19 mouse cellular contexts compared by ENCODE assay signal in the genomic region with DNA sequence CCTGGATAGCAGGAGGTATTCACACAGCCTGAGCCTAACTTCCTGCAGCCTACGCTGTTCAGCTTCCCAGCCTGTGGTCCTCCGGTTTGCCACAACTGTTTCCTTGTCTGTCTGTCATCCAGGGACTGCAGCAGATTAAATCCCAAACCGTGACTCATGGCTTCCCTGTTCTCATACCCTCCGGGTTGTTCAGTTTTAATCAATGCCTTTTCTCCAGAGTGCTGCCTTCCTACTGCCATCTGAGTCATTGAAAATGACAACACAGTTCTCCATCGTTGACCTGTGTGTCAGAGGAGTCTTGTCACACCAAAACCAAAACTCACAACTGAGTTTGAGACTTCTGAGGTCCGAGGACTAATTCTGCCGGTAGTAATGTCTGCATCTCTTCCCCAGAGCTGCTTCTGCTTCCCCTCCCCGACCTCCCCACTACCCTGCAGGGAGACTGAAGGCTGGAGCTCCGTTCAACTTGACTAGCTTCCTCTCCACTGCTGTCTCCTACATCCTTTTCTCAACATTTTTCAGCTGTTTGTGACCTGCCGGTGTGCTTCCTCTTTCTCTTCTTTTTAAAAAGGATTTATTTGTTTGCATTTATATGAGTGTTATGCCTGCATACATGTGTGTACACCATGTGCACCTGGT. TPM values are rescaled to one million over a fixed set of nuclear protein-coding genes. Genes with fewer than 3 reads are reported as not detected.
A peak's percentile ranks its signal among the peaks of the same experiment; 100 is the strongest.
DNase-seq lines count a peak whose midpoint lies in the region; ATAC-seq and TF ChIP-seq lines count a peak whose summit lies in the region.
"Had no signal": no experiment of that assay in that cellular context is flagged by ENCODE, and none has a peak within 500 bp of the region (broad histone marks: within the 10 kb centered on the region; RNA-seq: fewer than 3 reads in every experiment).

No protein-coding gene starts in this region.

- no peaks in the 10 kb centered on the region for H3K36me3 ChIP-seq in midbrain, embryonic 13.5 days
- no peaks in the 10 kb centered on the region for H3K36me3 ChIP-seq in forebrain, embryonic 10.5 days (replicated peaks)
- H3K36me3 ChIP-seq: heart, embryonic 10.5 days; intestine, embryonic 15.5 days; midbrain, embryonic 10.5 days had no signal

- H3K4me2 ChIP-seq in midbrain, embryonic 13.5 days (replicated peaks) = no peak overlapping the region
- H3K4me2 ChIP-seq: intestine, embryonic 15.5 days had no signal

- POLR2A ChIA-PET in Patski (lab: Charles Lee) = no interaction called here

- in situ Hi-C loops in Patski (cut with MboI; ENCODE audit: low pct_unique_long_range_greater_than_20kb) = no loop called here

- no peak for TF ChIP-seq CTCF in Patski (IDR thresholded peaks at IDR 0.05)

- no peak overlapping the region for H3K27ac ChIP-seq in midbrain, embryonic 13.5 days
- H3K27ac ChIP-seq in forebrain, embryonic 10.5 days = no peak overlapping the region
- H3K27ac ChIP-seq: heart, embryonic 10.5 days; intestine, embryonic 15.5 days; layer of hippocampus, adult 2 months; macrophage; midbrain, embryonic 10.5 days had no signal

- no peaks in the 10 kb centered on the region for H3K4me1 ChIP-seq in midbrain, embryonic 13.5 days (replicated peaks)
- no peaks in the 10 kb centered on the region for H3K4me1 ChIP-seq in forebrain, embryonic 10.5 days
- H3K4me1 ChIP-seq: heart, embryonic 10.5 days; intestine, embryonic 15.5 days; midbrain, embryonic 10.5 days had no signal

- H3K4me3 ChIP-seq in midbrain, embryonic 13.5 days (replicated peaks) = no peak overlapping the region
- H3K4me3 ChIP-seq in forebrain, embryonic 10.5 days = no peak overlapping the region
- H3K4me3 ChIP-seq: heart, embryonic 10.5 days; intestine, embryonic 15.5 days; layer of hippocampus, adult 2 months; midbrain, embryonic 10.5 days had no signal

- CTCF ChIA-PET in Patski (lab: Charles Lee) = interaction anchor here (0.8 to 2.3 kb wide), 4 partner anchors 17 to 91 kb away, joined by 3 to 5 read pairs (median 4); no protein-coding TSS in a partner anchor

- WGBS in midbrain, embryonic 13.5 days = 56% methylated on average over 10 of the region's 10 CpGs
- WGBS in forebrain, embryonic 10.5 days = 58% methylated on average over 10 of the region's 10 CpGs

- H3K27me3 ChIP-seq in Patski = no peaks in the 10 kb centered on the region
- H3K27me3 ChIP-seq in midbrain, embryonic 13.5 days = no peaks in the 10 kb centered on the region
- no peaks in the 10 kb centered on the region for H3K27me3 ChIP-seq in forebrain, embryonic 10.5 days (ENCODE audit: poor library complexity, severe bottlenecking)
- H3K27me3 ChIP-seq: intestine, embryonic 15.5 days had no signal

- H3K9ac ChIP-seq in midbrain, embryonic 13.5 days (replicated peaks) = no peak overlapping the region
- H3K9ac ChIP-seq: intestine, embryonic 15.5 days had no signal

- no peaks in the 10 kb centered on the region for H3K9me3 ChIP-seq in midbrain, embryonic 13.5 days
- no peaks in the 10 kb centered on the region for H3K9me3 ChIP-seq in forebrain, embryonic 10.5 days
- H3K9me3 ChIP-seq: heart, embryonic 10.5 days; intestine, embryonic 15.5 days; midbrain, embryonic 10.5 days had no signal

- DNase-seq in embryo, embryonic 10.5 days (ENCODE audit: low spot score) = peak; percentile 12
- no peak for DNase-seq in embryo, embryonic 11 days
- no peak for DNase-seq in Patski (ENCODE audit: low read depth, low spot score)
- peak; percentile 73 for DNase-seq in fibroblast of lung, adult 2 months (ENCODE audit: low read depth)
- no peak for DNase-seq in spleen, postnatal 36 days (ENCODE audit: low spot score in 2 of 2)
- DNase-seq in forebrain, embryonic 10.5 days (ENCODE audit: extremely low spot score, low spot score) = no peak
- DNase-seq: adrenal gland, adult 8-10 months; cerebellum, adult 8-10 months; heart, postnatal 4 days; kidney, adult 9 months; kidney, postnatal 25 days had no signal

- peak; percentile 66 for ATAC-seq in Patski
- no peak for ATAC-seq in midbrain, embryonic 13.5 days
- ATAC-seq: hindbrain, embryonic 16.5 days; intestine, embryonic 15.5 days; lung, postnatal 0 days had no signal

RNA-seq across cellular contexts. Expression of gene Cavin3, which starts 16.9 kb away (rescaled TPM):
- 7.6 TPM for polyA plus RNA-seq in Patski (2021)
- 18.3 and 22.1 TPM in 2 replicates for polyA plus RNA-seq in midbrain, embryonic 13.5 days (2015; fragmentation: Nextera tagmentation; extraction: Ambion mirVana)
- 16.9 and 17.8 TPM in 2 replicates for polyA plus RNA-seq in forebrain, embryonic 10.5 days (2016; fragmentation: Nextera tagmentation; extraction: Ambion mirVana)
- polyA plus RNA-seq: macrophage had no signal

RNA-seq across cellular contexts. Expression of gene Smpd1, which starts 55.2 kb away (rescaled TPM):
- polyA plus RNA-seq in Patski (2021) = 103 TPM
- polyA plus RNA-seq in midbrain, embryonic 13.5 days (2015; fragmentation: Nextera tagmentation; extraction: Ambion mirVana) = 66.3 and 68.9 TPM in 2 replicates
- polyA plus RNA-seq in forebrain, embryonic 10.5 days (2016; fragmentation: Nextera tagmentation; extraction: Ambion mirVana) = 29.0 and 29.7 TPM in 2 replicates

Comparison
In these comparisons a context has a peak if more than half of its experiments do, and no peak if none do; other contexts are left out.
1. DNase-seq: peak in embryo, embryonic 10.5 days (single experiment) and fibroblast of lung, adult 2 months (single experiment); none in embryo, embryonic 11 days (single experiment), Patski (single experiment), spleen, postnatal 36 days (0 of 2) and forebrain, embryonic 10.5 days (single experiment).